Mouse (Mus musculus): Measurements from ENCODE around the gene Slc39a11.

DNA sequence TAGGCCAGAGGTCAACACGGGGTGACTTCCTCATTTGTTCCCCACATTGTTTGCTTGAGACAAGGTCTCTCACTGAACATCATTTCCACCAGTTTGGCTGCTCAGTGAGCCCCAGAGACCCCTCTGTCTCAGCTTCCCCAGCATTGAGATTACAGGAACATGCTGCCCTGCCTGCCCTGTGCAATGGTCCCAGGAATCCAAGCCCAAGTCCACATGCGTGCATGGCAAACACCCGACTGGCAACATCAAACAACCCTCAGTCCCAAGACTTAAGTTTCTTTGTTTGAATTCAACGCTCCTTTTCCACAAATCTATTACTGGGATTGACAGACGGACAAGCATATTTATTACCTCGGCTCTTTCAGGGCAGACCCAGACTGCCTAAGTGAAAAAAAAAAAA lies 110.8 kb downstream of the Slc39a11 start:
- TF ChIP-seq CTCF (IDR thresholded peaks at IDR 0.05; ENCODE audit: insufficient read depth, low read length): no peak
- TF ChIP-seq POLR2A (IDR thresholded peaks at IDR 0.05; ENCODE audit: borderline replicate concordance, extremely low read depth, low read depth, low read length): no peak
